ENCODE assay signal across 7 mouse cellular contexts in the genomic region with DNA sequence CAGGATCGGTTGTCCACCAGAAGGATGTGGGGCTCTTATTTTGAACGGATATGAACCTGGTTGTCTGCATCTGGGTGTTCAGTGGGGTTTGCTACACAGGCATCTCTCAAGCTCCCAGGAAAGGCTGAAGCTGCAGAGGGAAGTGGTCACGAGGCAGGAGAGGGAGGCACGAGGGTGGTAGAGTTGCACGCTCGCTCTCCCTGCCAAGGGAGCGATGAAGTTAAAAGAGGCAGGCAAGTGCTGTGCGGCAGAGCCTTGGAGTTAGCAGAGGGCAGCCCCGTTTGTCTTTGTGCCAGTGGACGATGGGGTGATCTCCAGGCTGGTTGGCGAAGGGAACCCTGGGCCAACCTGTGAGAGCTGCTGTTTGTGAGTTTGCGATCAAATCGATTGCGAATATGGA.
DNase-seq lines count a peak whose midpoint lies in the region; ATAC-seq and TF ChIP-seq lines count a peak whose summit lies in the region.

No protein-coding gene starts in this region.

- 54% methylated on average over 14 of the region's 14 CpGs for WGBS in hindbrain, embryonic 13.5 days
- 50% methylated on average over 14 of the region's 14 CpGs for WGBS in hindbrain, embryonic 10.5 days
- 19% methylated on average over 14 of the region's 14 CpGs for WGBS in embryonic facial prominence, embryonic 13.5 days
- 33% methylated on average over 14 of the region's 14 CpGs for WGBS in limb, embryonic 13.5 days
- 32% methylated on average over 14 of the region's 14 CpGs for WGBS in thymus, adult 2 months
- 60% methylated on average over 14 of the region's 14 CpGs for WGBS in intestine, embryonic 15.5 days

- TF ChIP-seq POLR2A in thymus, adult 2 months (IDR thresholded peaks at IDR 0.05; ENCODE audit: control insufficient read depth, extremely low read depth, insufficient read depth, low read length, poor library complexity): no peak

- no peaks in the 10 kb centered on the region for H3K36me3 ChIP-seq in hindbrain, embryonic 13.5 days
- no peaks in the 10 kb centered on the region for H3K36me3 ChIP-seq in hindbrain, embryonic 10.5 days
- no peaks in the 10 kb centered on the region for H3K36me3 ChIP-seq in embryonic facial prominence, embryonic 13.5 days
- no peaks in the 10 kb centered on the region; the same call in 1 of the 2 replicates for H3K36me3 ChIP-seq in limb, embryonic 13.5 days
- H3K36me3 ChIP-seq in thymus, adult 2 months (ENCODE audit: control insufficient read depth, insufficient read depth, low read length): no peaks in the 10 kb centered on the region
- no peaks in the 10 kb centered on the region for H3K36me3 ChIP-seq in intestine, embryonic 15.5 days

- TF ChIP-seq CTCF in thymus, adult 2 months (IDR thresholded peaks at IDR 0.05; ENCODE audit: borderline replicate concordance, control insufficient read depth, extremely low read depth, insufficient read depth, low read length, poor library complexity): no peak

- peak overlapping the region; percentile 31; the same call in 1 of the 2 replicates for H3K27ac ChIP-seq in hindbrain, embryonic 13.5 days
- no peak overlapping the region for H3K27ac ChIP-seq in hindbrain, embryonic 10.5 days
- H3K27ac ChIP-seq in embryonic facial prominence, embryonic 13.5 days: 0 out of 2 replicates have a peak overlapping the region, but pooled peaks have one; percentile 23
- no peak overlapping the region for H3K27ac ChIP-seq in limb, embryonic 13.5 days
- no peak overlapping the region for H3K27ac ChIP-seq in thymus, adult 2 months (ENCODE audit: control insufficient read depth, insufficient read depth, low read length)
- no peak overlapping the region for H3K27ac ChIP-seq in intestine, embryonic 15.5 days

- H3K9me3 ChIP-seq in hindbrain, embryonic 13.5 days: no peaks in the 10 kb centered on the region
- peaks cover 9% of the 10 kb centered on the region; the same call in 1 of the 2 replicates for H3K9me3 ChIP-seq in hindbrain, embryonic 10.5 days
- 0 out of 2 replicates have a peak, but pooled peaks cover 4% of the 10 kb centered on the region for H3K9me3 ChIP-seq in embryonic facial prominence, embryonic 13.5 days
- peaks cover 15% of the 10 kb centered on the region for H3K9me3 ChIP-seq in limb, embryonic 13.5 days
- no peaks in the 10 kb centered on the region for H3K9me3 ChIP-seq in intestine, embryonic 15.5 days

- no peak overlapping the region for H3K4me3 ChIP-seq in hindbrain, embryonic 13.5 days
- H3K4me3 ChIP-seq in hindbrain, embryonic 10.5 days: no peak overlapping the region
- H3K4me3 ChIP-seq in embryonic facial prominence, embryonic 13.5 days: peak overlapping the region; percentile 16; the same call in 1 of the 2 replicates
- no peak overlapping the region for H3K4me3 ChIP-seq in limb, embryonic 13.5 days
- H3K4me3 ChIP-seq in thymus, adult 2 months (ENCODE audit: control insufficient read depth, insufficient read depth, low read length): no peak overlapping the region
- no peak overlapping the region for H3K4me3 ChIP-seq in intestine, embryonic 15.5 days (replicated peaks)

- no peak for ATAC-seq in hindbrain, embryonic 13.5 days (ENCODE audit: low FRiP score)
- ATAC-seq in embryonic facial prominence, embryonic 13.5 days (ENCODE audit: insufficient number of reproducible peaks, insufficient read depth, low FRiP score, low TSS enrichment, low read depth): no peak
- no peak for ATAC-seq in limb, embryonic 13.5 days (ENCODE audit: low FRiP score, low read depth)
- no peak for ATAC-seq in intestine, embryonic 15.5 days

- no peak overlapping the region for H3K4me2 ChIP-seq in hindbrain, embryonic 13.5 days
- H3K4me2 ChIP-seq in embryonic facial prominence, embryonic 13.5 days: peak overlapping the region; percentile 43
- peak overlapping the region; percentile 39 for H3K4me2 ChIP-seq in limb, embryonic 13.5 days (replicated peaks)
- no peak overlapping the region for H3K4me2 ChIP-seq in intestine, embryonic 15.5 days (replicated peaks)

- peaks cover 10% of the 10 kb centered on the region; the same call in 1 of the 2 replicates for H3K4me1 ChIP-seq in hindbrain, embryonic 13.5 days (replicated peaks)
- peaks cover 11% of the 10 kb centered on the region; the same call in 1 of the 2 replicates for H3K4me1 ChIP-seq in hindbrain, embryonic 10.5 days (replicated peaks)
- peaks cover 19% of the 10 kb centered on the region for H3K4me1 ChIP-seq in embryonic facial prominence, embryonic 13.5 days
- peaks cover 21% of the 10 kb centered on the region for H3K4me1 ChIP-seq in limb, embryonic 13.5 days
- peaks cover 4% of the 10 kb centered on the region for H3K4me1 ChIP-seq in thymus, adult 2 months (replicated peaks; ENCODE audit: control insufficient read depth, insufficient read depth, low read length)
- no peaks in the 10 kb centered on the region for H3K4me1 ChIP-seq in intestine, embryonic 15.5 days (replicated peaks)

- no peak overlapping the region for H3K9ac ChIP-seq in hindbrain, embryonic 13.5 days
- no peak overlapping the region for H3K9ac ChIP-seq in embryonic facial prominence, embryonic 13.5 days
- H3K9ac ChIP-seq in limb, embryonic 13.5 days: no peak overlapping the region
- H3K9ac ChIP-seq in intestine, embryonic 15.5 days: no peak overlapping the region

- no peaks in the 10 kb centered on the region for H3K27me3 ChIP-seq in hindbrain, embryonic 13.5 days
- peaks cover 3% of the 10 kb centered on the region; the same call in 1 of the 2 replicates for H3K27me3 ChIP-seq in hindbrain, embryonic 10.5 days (ENCODE audit: insufficient read depth, poor library complexity, severe bottlenecking)
- no peaks in the 10 kb centered on the region for H3K27me3 ChIP-seq in embryonic facial prominence, embryonic 13.5 days
- peaks cover 13% of the 10 kb centered on the region for H3K27me3 ChIP-seq in limb, embryonic 13.5 days
- no peaks in the 10 kb centered on the region for H3K27me3 ChIP-seq in thymus, adult 2 months (ENCODE audit: control insufficient read depth, insufficient read depth, low read length)
- H3K27me3 ChIP-seq in intestine, embryonic 15.5 days (replicated peaks): no peaks in the 10 kb centered on the region

- DNase-seq in hindbrain, embryonic 10.5 days (ENCODE audit: low spot score): no peak
- peak; percentile 51 for DNase-seq in gastrocnemius, postnatal 25 days
- no peak for DNase-seq in thymus, adult 2 months

Comparison
In these comparisons a context has a peak if more than half of its experiments do, and no peak if none do; other contexts are left out.
1. H3K27ac ChIP-seq: peak in hindbrain, embryonic 13.5 days (single experiment) and embryonic facial prominence, embryonic 13.5 days (single experiment); none in hindbrain, embryonic 10.5 days (single experiment), limb, embryonic 13.5 days (single experiment), thymus, adult 2 months (single experiment) and intestine, embryonic 15.5 days (single experiment).
2. H3K4me2 ChIP-seq: peak in embryonic facial prominence, embryonic 13.5 days (single experiment) and limb, embryonic 13.5 days (single experiment); none in hindbrain, embryonic 13.5 days (single experiment) and intestine, embryonic 15.5 days (single experiment).